Mouse (Mus musculus) lung, adult 18-20 months (tissue): ENCODE data around the gene Golt1b.

Experiments
- DNase-seq, 2 experiments: peaks; one replicate each; pipeline ENCODE4 v3.0.0; 2022; ENCODE audit warnings: mixed read lengths in 2 of 2

Golt1b gene

GRCm38 (mm10) chr6:142386285-142387010 is 573 bp upstream of the Golt1b start:
- no peak for DNase-seq

DNA sequence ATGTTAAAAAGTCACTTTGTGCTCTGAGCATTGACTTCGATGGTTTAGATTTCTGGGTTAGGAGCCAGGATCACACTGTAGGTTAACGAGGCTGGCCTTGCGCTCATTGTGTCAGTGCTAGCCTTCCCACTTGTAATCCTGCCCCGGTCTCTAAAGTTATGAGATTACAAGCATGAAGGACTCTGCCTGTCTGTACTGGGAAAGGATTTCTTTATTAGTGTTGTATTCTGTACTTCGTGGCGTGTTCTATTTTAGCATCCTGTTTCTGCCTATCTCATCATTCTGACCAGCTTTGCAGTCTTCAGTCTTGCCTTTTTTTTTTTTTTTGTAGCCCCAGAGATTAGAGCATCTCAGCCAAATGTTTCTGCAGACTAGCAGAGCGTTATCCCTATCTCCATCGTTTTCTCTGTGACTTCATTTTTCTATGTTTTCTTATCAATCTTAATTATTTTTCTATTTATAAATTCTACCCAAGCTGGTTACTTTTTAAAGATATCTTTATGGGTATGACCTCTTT is 792 bp downstream of the Golt1b start:
- no peak for DNase-seq

- DNase-seq = no peak
Observed at GRCm38 (mm10) chr6:142389101-142389500, 2.1 kb downstream of the Golt1b start.

- no peak for DNase-seq
Observed at GRCm38 (mm10) chr6:142392312-142392711, 5.3 kb downstream of the Golt1b start.

- DNase-seq = no peak
Observed at GRCm38 (mm10) chr6:142394669-142395068, 7.6 kb downstream of the Golt1b start.

DNA sequence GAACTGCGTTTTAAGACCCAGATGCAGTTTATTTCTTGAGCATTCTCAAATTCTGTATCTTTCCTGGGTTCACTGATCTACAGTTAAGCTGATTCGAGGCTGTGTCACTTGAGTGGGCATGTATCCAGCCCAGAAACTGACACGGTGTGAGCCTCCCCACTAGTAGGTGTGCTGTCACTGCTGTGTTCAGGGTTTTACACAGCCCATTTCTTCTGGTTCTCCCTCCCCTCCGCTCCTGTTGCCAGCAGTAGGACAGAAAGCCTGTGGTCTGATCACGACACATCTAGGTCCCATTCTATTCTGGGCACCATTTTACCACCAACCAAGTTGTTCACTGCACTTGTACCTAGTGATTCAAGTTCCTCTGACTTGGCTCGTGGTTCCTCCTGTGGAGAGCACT is 8.7 kb downstream of the Golt1b start:
- no peak for DNase-seq

DNA sequence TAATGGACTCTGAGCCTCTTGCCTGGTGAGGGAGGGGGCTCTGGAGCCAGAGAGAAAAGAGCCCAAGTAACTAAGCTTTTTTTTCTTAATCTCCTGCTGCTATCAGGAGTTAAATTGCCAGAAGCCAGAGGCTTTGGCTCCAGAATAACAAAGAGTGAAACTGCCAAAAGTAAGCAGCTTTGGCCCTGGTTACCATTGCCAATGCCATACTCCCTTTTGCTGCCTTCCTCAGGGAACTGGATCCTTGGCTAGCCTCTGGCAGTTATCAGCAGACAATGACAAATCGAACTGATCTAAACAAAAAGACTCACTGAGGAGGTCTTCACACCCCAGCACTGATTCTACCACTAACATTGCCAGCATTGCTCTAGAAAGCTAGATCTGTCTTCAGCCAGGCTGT is 24.1 kb downstream of the Golt1b start:
- DNase-seq = no peak

DNA sequence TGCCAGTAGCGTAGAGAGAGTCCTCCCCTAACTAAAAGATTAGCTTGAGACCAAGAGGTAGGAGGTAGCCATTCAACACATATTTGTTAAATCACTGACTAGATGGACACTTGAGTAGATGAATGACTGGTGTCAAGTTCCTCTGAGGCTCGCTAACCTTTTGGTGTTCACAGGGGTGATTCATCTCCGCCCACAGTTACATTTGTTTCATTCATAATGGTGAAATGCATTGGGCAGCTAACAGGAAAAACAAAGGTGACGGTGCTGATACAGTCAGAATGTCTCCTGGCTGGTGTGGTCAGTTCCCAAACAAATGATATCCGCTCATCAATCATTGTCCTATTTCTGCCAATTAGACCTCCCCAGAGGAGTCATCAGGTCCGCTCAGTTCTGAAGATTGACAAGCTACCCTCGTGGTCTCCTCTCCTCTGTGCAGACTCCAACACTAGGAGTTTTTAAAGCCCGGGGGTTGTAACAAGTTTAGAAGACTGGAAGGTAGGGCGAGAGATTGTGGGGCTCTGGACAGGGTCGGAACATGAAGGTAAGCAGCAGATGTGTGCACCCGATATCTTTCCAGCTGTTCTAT is 26.0 kb downstream of the Golt1b start, which contains the start of gene Spx:
Gene Spx (plus strand): TSS at position 536 of the 586 bp plus-strand sequence.
- DNase-seq = no peak

DNA sequence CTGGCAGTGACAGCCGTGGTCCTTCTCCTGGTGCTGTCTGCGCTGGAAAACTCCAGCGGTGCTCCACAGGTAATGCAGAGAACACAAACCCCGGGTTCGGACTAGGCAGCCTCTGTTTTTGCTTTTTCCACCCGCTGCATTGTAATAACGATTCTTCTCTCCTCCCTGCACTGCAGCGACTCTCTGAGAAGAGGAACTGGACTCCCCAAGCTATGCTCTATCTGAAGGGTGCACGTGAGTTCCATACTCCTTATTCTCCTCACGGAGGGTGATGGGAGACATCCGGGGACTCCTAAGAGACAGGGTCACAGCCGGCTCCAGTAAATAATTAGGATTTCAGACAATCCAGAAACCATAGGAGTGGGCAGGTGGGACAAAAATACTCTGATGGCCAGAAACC is 26.8 kb downstream of the Golt1b start:
- no peak for DNase-seq

DNA sequence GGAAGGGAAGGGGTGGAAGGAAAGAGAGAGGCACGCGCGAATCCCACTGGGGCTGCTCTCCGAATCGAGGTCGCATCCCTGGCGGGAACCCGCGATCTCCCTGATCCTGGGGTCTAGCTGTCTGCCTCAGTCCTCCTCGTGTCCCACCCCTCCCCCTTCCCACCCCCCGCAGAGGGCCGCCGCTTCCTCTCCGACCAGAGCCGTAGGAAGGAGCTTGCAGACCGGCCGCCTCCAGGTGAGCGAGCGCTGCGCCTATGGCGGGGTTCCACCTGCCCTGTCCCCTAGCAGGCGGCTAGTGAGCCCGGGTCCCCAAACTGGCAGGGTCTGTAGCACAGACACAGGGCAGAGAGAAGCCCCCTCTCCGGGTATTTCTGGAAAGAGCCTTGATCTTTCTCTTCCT is 27.6 kb downstream of the Golt1b start:
- no peak for DNase-seq

GRCm38 (mm10) chr6:142424976-142425375 is 38.0 kb downstream of the Golt1b start:
- DNase-seq = no peak

- no peak for DNase-seq
Observed at GRCm38 (mm10) chr6:142429072-142429471, 42.1 kb downstream of the Golt1b start.

- peak; percentile 15 to 54 for DNase-seq
Observed at GRCm38 (mm10) chr6:142451381-142451780, 64.4 kb downstream of the Golt1b start.

- DNase-seq = no peak
Observed at GRCm38 (mm10) chr6:142453311-142453710, 66.3 kb downstream of the Golt1b start.
